Mouse (Mus musculus) stomach, embryonic 15.5 days (tissue): Measurements from ENCODE around the gene Cass4. TPM values are rescaled to one million over a fixed set of nuclear protein-coding genes. Genes with fewer than 3 reads are reported as not detected.

Experiments
- ATAC-seq: fragments of 200-750 bp; cut with Nextera tagmentation; 2 replicates; pipeline ENCODE4 v1.8.0; 2017; ENCODE audit warnings: low read depth, moderate number of reproducible peaks, moderate TSS enrichment; ENCODE audit not compliant: insufficient read depth, low FRiP score
- H3K27ac ChIP-seq: fragments of 300-500 bp; sonication (generic); 2 replicates; pipeline ENCODE4 v1.5.1; 2015; ENCODE audit warnings: mild to moderate bottlenecking, inconsistent platforms
- H3K27me3 ChIP-seq: fragments of 300-500 bp; sonication (generic); replicated peaks from 2 replicates; pipeline ENCODE4 v1.6.1; 2015; ENCODE audit warnings: inconsistent platforms
- H3K36me3 ChIP-seq: fragments of 300-500 bp; sonication (generic); 2 replicates; pipeline ENCODE4 v1.6.1; 2015; ENCODE audit warnings: inconsistent platforms
- H3K4me1 ChIP-seq: fragments of 300-500 bp; sonication (generic); 2 replicates; pipeline ENCODE4 v1.6.1; 2015; ENCODE audit warnings: inconsistent platforms
- H3K4me2 ChIP-seq: fragments of 300-500 bp; sonication (generic); 2 replicates; pipeline ENCODE4 v1.6.1; 2015; ENCODE audit warnings: mild to moderate bottlenecking, inconsistent platforms
- H3K4me3 ChIP-seq: fragments of 300-500 bp; sonication (generic); replicated peaks from 2 replicates; pipeline ENCODE4 v1.5.1; 2015; ENCODE audit warnings: inconsistent platforms
- H3K9ac ChIP-seq: fragments of 300-500 bp; sonication (generic); 2 replicates; pipeline ENCODE4 v1.6.1; 2015; ENCODE audit warnings: inconsistent platforms
- H3K9me3 ChIP-seq: fragments of 300-500 bp; sonication (generic); 2 replicates; pipeline ENCODE4 v1.6.1; 2016; ENCODE audit warnings: inconsistent platforms
- WGBS: fragments of 180-500 bp; shearing (Covaris S2); methylation state at CpG from one replicate; pipeline ENCODE4 v1.1.7; 2015; 5-methylcytosine and 5-hydroxymethylcytosine counted together
- polyA plus RNA-seq: library from polyadenylated mRNA; unstranded; fragments of >200 nt; fragmentation: Nextera tagmentation; extraction: Ambion mirVana; gene quantifications from 2 replicates; pipeline ENCODE4 v1.2.1, GENCODE M21; 2015

The Cass4 gene
- polyA plus RNA-seq, 1 experiment from 2014 or later = 0.22 TPM

GRCm38 (mm10) chr2:172474970-172475369 lies 81.4 kb downstream of the Cass4 start:
- Histone ChIP-seq H3K27me3 (no peaks in the 10 kb centered on the region), H3K4me3 (no peak overlapping the region), H3K36me3 (0 out of 2 replicates have a peak, but pooled peaks cover 1% of the 10 kb centered on the region), H3K4me1 (no peaks in the 10 kb centered on the region), H3K27ac (no peak overlapping the region), H3K9ac (no peak overlapping the region), H3K9me3 (no peaks in the 10 kb centered on the region), H3K4me2 (no peak overlapping the region)
- no peak for ATAC-seq
- 34% methylated on average over 6 of the region's 6 CpGs for WGBS

- H3K4me1 ChIP-seq = no peaks in the 10 kb centered on the region
- no peak overlapping the region for H3K9ac ChIP-seq
- ATAC-seq = no peak
- 32% methylated on average over 10 of the region's 10 CpGs for WGBS
- no peak overlapping the region for H3K4me3 ChIP-seq
- no peak overlapping the region for H3K4me2 ChIP-seq
- no peaks in the 10 kb centered on the region for H3K36me3 ChIP-seq
- H3K27me3 ChIP-seq = no peaks in the 10 kb centered on the region
- no peaks in the 10 kb centered on the region for H3K9me3 ChIP-seq
- no peak overlapping the region for H3K27ac ChIP-seq
Observed at GRCm38 (mm10) chr2:172476707-172477260, 83.2 kb downstream of the Cass4 start.

GRCm38 (mm10) chr2:172477350-172477749 lies 83.8 kb downstream of the Cass4 start:
- Histone ChIP-seq H3K36me3 (no peaks in the 10 kb centered on the region), H3K4me1 (no peaks in the 10 kb centered on the region), H3K9me3 (no peaks in the 10 kb centered on the region), H3K9ac (no peak overlapping the region), H3K27ac (no peak overlapping the region), H3K4me3 (no peak overlapping the region), H3K27me3 (no peaks in the 10 kb centered on the region), H3K4me2 (no peak overlapping the region)
- no peak for ATAC-seq
- 34% methylated on average over 3 of the region's 3 CpGs for WGBS

GRCm38 (mm10) chr2:172477860-172478259 lies 84.3 kb downstream of the Cass4 start:
- H3K36me3 ChIP-seq = no peaks in the 10 kb centered on the region
- H3K4me3 ChIP-seq = no peak overlapping the region
- ATAC-seq = no peak
- no peak overlapping the region for H3K4me2 ChIP-seq
- 4% methylated on average over 2 of the region's 2 CpGs for WGBS
- H3K9me3 ChIP-seq = no peaks in the 10 kb centered on the region
- H3K9ac ChIP-seq = no peak overlapping the region
- no peak overlapping the region for H3K27ac ChIP-seq
- no peaks in the 10 kb centered on the region for H3K27me3 ChIP-seq
- H3K4me1 ChIP-seq = no peaks in the 10 kb centered on the region

GRCm38 (mm10) chr2:172480296-172480695 lies 86.7 kb downstream of the Cass4 start:
- H3K36me3 ChIP-seq = no peaks in the 10 kb centered on the region

GRCm38 (mm10) chr2:172481654-172482385 lies 88.2 kb downstream of the Cass4 start:
- 79% methylated on average over 16 of the region's 16 CpGs for WGBS
- H3K27ac ChIP-seq = no peak overlapping the region
- no peak overlapping the region for H3K4me2 ChIP-seq
- no peaks in the 10 kb centered on the region for H3K4me1 ChIP-seq
- no peak overlapping the region for H3K4me3 ChIP-seq
- H3K27me3 ChIP-seq = no peaks in the 10 kb centered on the region
- H3K9ac ChIP-seq = no peak overlapping the region
- no peaks in the 10 kb centered on the region for H3K36me3 ChIP-seq
- no peaks in the 10 kb centered on the region for H3K9me3 ChIP-seq
- no peak for ATAC-seq

More at GRCm38 (mm10) chr2:172480296-172480695, 86.7 kb downstream of the Cass4 start:
- H3K4me1 ChIP-seq = no peaks in the 10 kb centered on the region
- no peak overlapping the region for H3K9ac ChIP-seq
- no peak overlapping the region for H3K27ac ChIP-seq
- no peak overlapping the region for H3K4me3 ChIP-seq
- no peak overlapping the region for H3K4me2 ChIP-seq
- H3K9me3 ChIP-seq = no peaks in the 10 kb centered on the region
- H3K27me3 ChIP-seq = no peaks in the 10 kb centered on the region
- 59% methylated on average over 7 of the region's 7 CpGs for WGBS
- ATAC-seq = no peak

Other genes with a start within 250 kb of the Cass4 start
- gene Mc3r, start 145.3 kb upstream of the Cass4 start, polyA plus RNA-seq = not detected in 2 replicates
- 18.3 and 23.0 TPM in 2 replicates for gene Fam210b, start 48.2 kb upstream of the Cass4 start, polyA plus RNA-seq
- 91.0 and 95.0 TPM in 2 replicates for gene Aurka, start 23.3 kb upstream of the Cass4 start, polyA plus RNA-seq
- 34.9 and 38.8 TPM in 2 replicates for gene Cstf1, start 23.1 kb upstream of the Cass4 start, polyA plus RNA-seq
- gene Rtf2, start 46.8 kb downstream of the Cass4 start, polyA plus RNA-seq = 69.3 and 69.4 TPM in 2 replicates
- 1.4 and 1.7 TPM in 2 replicates for gene Gcnt7, start 64.8 kb downstream of the Cass4 start, polyA plus RNA-seq
- 0.19 TPM in 1 of 2 replicates, not detected in the other for gene Fam209, start 78.7 kb downstream of the Cass4 start, polyA plus RNA-seq
- 4.1 and 6.0 TPM in 2 replicates for gene Tfap2c, start 155.8 kb downstream of the Cass4 start, polyA plus RNA-seq